Mouse (Mus musculus) midbrain, embryonic 14.5 days (tissue): ENCODE results near the gene Cfap126. TPM values are rescaled to one million over a fixed set of nuclear protein-coding genes. Genes with fewer than 3 reads are reported as not detected.

Experiments used
- ATAC-seq: fragments of 200-750 bp; cut with Nextera tagmentation; 2 replicates; pipeline ENCODE4 v1.8.0; 2017; ENCODE audit warnings: moderate number of reproducible peaks, moderate library complexity; ENCODE audit not compliant: low FRiP score, low TSS enrichment
- DNase-seq: peaks from one replicate; pipeline ENCODE4 v3.0.0-alpha.2; 2015
- H3K27ac ChIP-seq: fragments of 300-500 bp; sonication (generic); replicated peaks from 2 replicates; pipeline ENCODE4 v1.5.1; 2014; ENCODE audit warnings: mild to moderate bottlenecking, low read depth, low read length, moderate library complexity
- H3K27me3 ChIP-seq: fragments of 300-500 bp; sonication (generic); 2 replicates; pipeline ENCODE4 v1.6.1; 2014; ENCODE audit warnings: low read length, control low read depth, mixed read lengths; ENCODE audit not compliant: control insufficient read depth, insufficient read depth
- H3K36me3 ChIP-seq: fragments of 300-500 bp; sonication (generic); 2 replicates; pipeline ENCODE4 v1.6.1; 2014; ENCODE audit warnings: low read length, control low read depth; ENCODE audit not compliant: control insufficient read depth, insufficient read depth
- H3K4me1 ChIP-seq: fragments of 300-500 bp; sonication (generic); 2 replicates; pipeline ENCODE4 v1.6.1; 2014; ENCODE audit warnings: mild to moderate bottlenecking, antibody characterized with exemption, low read length, control low read depth; ENCODE audit not compliant: control insufficient read depth, insufficient read depth
- H3K4me2 ChIP-seq: fragments of 300-500 bp; sonication (generic); 2 replicates; pipeline ENCODE4 v1.6.1; 2014; ENCODE audit warnings: mild to moderate bottlenecking, low read length, moderate library complexity
- H3K4me3 ChIP-seq: fragments of 300-500 bp; sonication (generic); replicated peaks from 2 replicates; pipeline ENCODE4 v1.5.1; 2014; ENCODE audit warnings: low read depth, low read length
- H3K9ac ChIP-seq: fragments of 300-500 bp; sonication (generic); replicated peaks from 2 replicates; pipeline ENCODE4 v1.6.1; 2014; ENCODE audit warnings: mild to moderate bottlenecking, low read length, moderate library complexity
- H3K9me3 ChIP-seq: fragments of 300-500 bp; sonication (generic); 2 replicates; pipeline ENCODE4 v1.6.1; 2016; ENCODE audit warnings: low read length, control low read depth, mixed read lengths; ENCODE audit not compliant: control insufficient read depth
- WGBS: fragments of 180-500 bp; shearing (Covaris S2); extraction: QIAGEN DNeasy Blood & Tissue Kit; methylation state at CpG from one replicate; pipeline ENCODE4 v1.1.7; 2014; 5-methylcytosine and 5-hydroxymethylcytosine counted together
- polyA plus RNA-seq: library from polyadenylated mRNA; unstranded; fragments of >200 nt; fragmentation: Nextera tagmentation; extraction: Ambion mirVana; gene quantifications from 2 replicates; pipeline ENCODE4 v1.2.1, GENCODE M21; 2014

The Cfap126 gene
- polyA plus RNA-seq, 1 experiment from 2014 or later, result 4.2 TPM

DNA sequence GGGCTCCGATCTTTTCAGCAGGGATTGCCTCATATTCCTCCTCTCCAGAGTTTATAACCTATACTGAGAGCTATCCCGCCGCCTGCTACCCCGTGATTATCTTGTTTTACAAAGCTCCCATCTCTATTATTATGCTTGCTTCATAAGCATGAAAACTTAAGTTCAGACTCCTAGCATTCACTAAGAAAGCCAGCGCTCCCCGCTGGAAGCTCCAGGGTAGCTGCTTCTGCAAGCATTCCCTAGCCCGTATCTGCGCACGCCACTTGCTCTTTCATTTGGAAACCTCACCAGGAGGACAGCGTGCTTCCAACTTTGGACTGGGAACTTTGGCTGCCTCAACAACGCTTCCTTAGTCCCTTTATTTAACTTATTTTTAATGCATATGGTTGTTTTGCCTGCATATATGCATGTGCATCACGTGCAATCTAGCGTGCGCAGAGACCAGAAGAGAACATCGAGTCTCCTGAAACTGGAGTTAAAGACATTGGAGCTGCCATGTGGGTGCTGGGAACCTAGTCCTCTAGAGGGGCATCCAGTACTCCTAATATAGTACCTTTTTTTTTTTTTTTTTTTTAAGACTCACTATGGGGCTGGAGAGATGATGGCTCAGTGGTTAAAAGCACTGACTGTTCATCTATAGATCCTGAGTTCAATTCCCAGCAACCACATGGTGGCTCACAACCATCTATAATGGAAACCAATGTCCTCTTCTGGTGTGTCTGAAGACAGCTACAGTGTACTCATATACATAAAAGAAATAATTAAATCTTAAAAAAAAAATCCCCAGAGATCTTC, 1.7 kb upstream of the Cfap126 start:
- no peaks in the 10 kb centered on the region for H3K9me3 ChIP-seq
- no peaks in the 10 kb centered on the region for H3K36me3 ChIP-seq
- DNase-seq (peak; percentile 60), ATAC-seq (no peak)
- H3K4me1 ChIP-seq, result no peaks in the 10 kb centered on the region
- WGBS, result 2% methylated on average over 15 of the region's 15 CpGs
- H3K4me2 ChIP-seq, result peak overlapping the region; percentile 55
- no peaks in the 10 kb centered on the region for H3K27me3 ChIP-seq
- H3K27ac ChIP-seq, result no peak overlapping the region
- H3K9ac ChIP-seq, result peak overlapping the region; percentile 37; the same call in 1 of the 2 replicates
- H3K4me3 ChIP-seq, result peak overlapping the region; percentile 51

GRCm38 (mm10) chr1:171112986-171113385, 732 bp upstream of the Cfap126 start:
- WGBS, result 84% methylated on average over 4 of the region's 4 CpGs
- Histone ChIP-seq H3K36me3 (no peaks in the 10 kb centered on the region), H3K4me1 (no peaks in the 10 kb centered on the region), H3K27me3 (no peaks in the 10 kb centered on the region), H3K9me3 (no peaks in the 10 kb centered on the region), H3K4me2 (peak overlapping the region; percentile 77), H3K27ac (no peak overlapping the region), H3K4me3 (no peak overlapping the region), H3K9ac (no peak overlapping the region)
- ATAC-seq, result no peak
- DNase-seq, result no peak

DNA sequence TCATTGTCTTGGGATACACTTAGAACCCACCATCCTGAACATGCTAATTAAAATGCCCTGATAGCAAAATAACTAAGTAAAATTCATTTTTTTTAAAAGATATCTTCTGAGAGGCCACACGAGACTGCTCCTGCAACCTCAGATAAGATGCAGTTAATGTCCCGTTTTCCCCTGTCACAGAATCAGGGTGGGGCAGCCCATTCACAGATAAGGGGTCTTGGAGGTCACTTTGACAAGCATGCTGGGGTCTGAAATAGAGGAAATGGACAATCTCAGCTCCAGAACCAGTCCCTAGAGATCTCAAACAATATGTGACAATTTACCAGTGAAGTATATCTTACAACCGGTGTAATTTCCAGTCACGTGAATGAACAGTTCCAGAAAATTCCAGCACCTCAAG, 2.6 kb downstream of the Cfap126 start:
- Histone ChIP-seq H3K9ac (no peak overlapping the region), H3K4me1 (no peaks in the 10 kb centered on the region), H3K27ac (no peak overlapping the region), H3K4me3 (no peak overlapping the region), H3K27me3 (no peaks in the 10 kb centered on the region), H3K36me3 (no peaks in the 10 kb centered on the region), H3K4me2 (no peak overlapping the region), H3K9me3 (no peaks in the 10 kb centered on the region)
- ATAC-seq (no peak), DNase-seq (no peak)
- 77% methylated on average over 4 of the region's 4 CpGs for WGBS

DNA sequence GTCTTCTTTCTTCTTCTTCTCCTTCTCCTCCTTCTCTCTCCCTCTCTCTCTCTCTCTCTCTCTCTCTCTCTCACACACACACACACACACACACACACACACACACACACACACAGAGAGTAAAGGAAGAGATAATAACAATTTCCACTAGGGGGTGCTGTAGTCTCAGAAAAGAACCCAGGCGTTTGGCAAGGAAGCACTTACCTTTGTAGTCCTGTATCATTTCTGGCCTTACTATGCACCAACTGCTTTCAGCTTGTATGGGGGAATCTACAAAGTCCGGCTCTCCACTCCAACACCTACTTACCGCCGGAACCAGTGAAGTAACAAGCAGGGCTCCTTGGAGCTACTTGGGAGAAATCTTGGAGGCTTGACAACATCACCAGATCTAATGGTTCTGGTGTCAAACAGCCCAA, 4.6 kb downstream of the Cfap126 start:
- Histone ChIP-seq H3K27ac (no peak overlapping the region), H3K9me3 (no peaks in the 10 kb centered on the region), H3K4me2 (no peak overlapping the region), H3K4me3 (no peak overlapping the region), H3K9ac (no peak overlapping the region), H3K36me3 (no peaks in the 10 kb centered on the region), H3K4me1 (no peaks in the 10 kb centered on the region), H3K27me3 (no peaks in the 10 kb centered on the region)
- peak; percentile 91 for DNase-seq
- ATAC-seq, result peak; percentile 57; the same call in 1 of the 2 replicates
- 6% methylated on average over 4 of the region's 4 CpGs for WGBS

DNA sequence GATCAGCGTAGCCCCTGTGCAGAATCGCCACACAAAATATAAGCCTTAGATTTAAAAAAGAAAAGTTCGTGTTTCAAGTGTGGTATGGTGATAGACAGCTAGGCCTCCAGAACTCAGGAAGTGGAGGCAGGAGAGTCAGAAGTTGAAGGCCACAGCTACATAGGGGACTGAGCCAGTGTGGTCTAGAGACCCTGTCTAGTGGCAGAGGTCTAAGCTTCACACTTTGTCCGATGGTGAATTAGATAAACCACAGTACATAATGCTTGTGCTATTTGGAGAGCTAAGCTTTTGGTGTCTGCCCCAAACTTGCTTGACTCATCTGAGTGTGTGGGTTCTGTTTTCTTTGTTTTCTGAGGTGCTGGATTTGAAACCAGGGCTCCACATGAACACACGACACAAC, 5.3 kb downstream of the Cfap126 start:
- no peak for DNase-seq
- Histone ChIP-seq H3K27me3 (no peaks in the 10 kb centered on the region), H3K9me3 (no peaks in the 10 kb centered on the region), H3K4me1 (no peaks in the 10 kb centered on the region), H3K27ac (no peak overlapping the region), H3K4me2 (no peak overlapping the region), H3K4me3 (no peak overlapping the region), H3K36me3 (no peaks in the 10 kb centered on the region), H3K9ac (no peak overlapping the region)
- 88% methylated on average over 5 of the region's 5 CpGs for WGBS
- ATAC-seq, result no peak

DNA sequence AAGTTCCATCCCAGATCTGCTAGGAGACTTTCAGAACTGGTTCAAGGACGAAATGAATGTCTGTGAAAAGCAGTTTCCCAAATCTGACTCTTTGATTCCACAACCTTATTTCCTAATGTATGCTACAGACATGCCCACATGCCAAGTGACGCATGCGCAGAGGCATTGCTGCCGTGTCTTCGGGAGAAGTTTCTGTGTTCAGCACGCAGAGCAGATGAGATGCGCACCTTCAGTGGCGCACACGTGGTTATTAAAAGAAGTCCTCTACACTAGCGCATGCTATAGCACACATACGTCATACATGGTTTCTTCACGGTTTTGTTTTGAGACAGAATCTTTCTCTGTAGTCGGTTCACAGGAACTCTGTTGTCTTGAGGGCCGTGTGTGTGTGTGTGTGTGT, 5.7 kb downstream of the Cfap126 start:
- Histone ChIP-seq H3K9ac (no peak overlapping the region), H3K27ac (no peak overlapping the region), H3K27me3 (no peaks in the 10 kb centered on the region), H3K36me3 (no peaks in the 10 kb centered on the region), H3K4me3 (no peak overlapping the region), H3K4me1 (no peaks in the 10 kb centered on the region), H3K4me2 (no peak overlapping the region), H3K9me3 (no peaks in the 10 kb centered on the region)
- ATAC-seq, result no peak
- 89% methylated on average over 14 of the region's 14 CpGs for WGBS
- no peak for DNase-seq

GRCm38 (mm10) chr1:171120893-171121292, 7.2 kb downstream of the Cfap126 start:
- H3K9me3 ChIP-seq, result no peaks in the 10 kb centered on the region
- H3K4me3 ChIP-seq, result no peak overlapping the region
- H3K27ac ChIP-seq, result no peak overlapping the region
- H3K36me3 ChIP-seq, result no peaks in the 10 kb centered on the region
- H3K27me3 ChIP-seq, result no peaks in the 10 kb centered on the region
- no peak overlapping the region for H3K4me2 ChIP-seq
- ATAC-seq (no peak), DNase-seq (no peak)
- H3K9ac ChIP-seq, result no peak overlapping the region
- WGBS, result 70% methylated on average over 3 of the region's 3 CpGs
- no peaks in the 10 kb centered on the region for H3K4me1 ChIP-seq

GRCm38 (mm10) chr1:171121839-171122238, 8.1 kb downstream of the Cfap126 start:
- Histone ChIP-seq H3K4me2 (no peak overlapping the region), H3K9me3 (no peaks in the 10 kb centered on the region), H3K4me1 (no peaks in the 10 kb centered on the region), H3K27ac (no peak overlapping the region), H3K9ac (no peak overlapping the region), H3K4me3 (no peak overlapping the region), H3K27me3 (no peaks in the 10 kb centered on the region), H3K36me3 (0 out of 2 replicates have a peak, but pooled peaks cover 1% of the 10 kb centered on the region)
- 43% methylated on average over 5 of the region's 5 CpGs for WGBS
- ATAC-seq, result no peak
- DNase-seq, result no peak

DNA sequence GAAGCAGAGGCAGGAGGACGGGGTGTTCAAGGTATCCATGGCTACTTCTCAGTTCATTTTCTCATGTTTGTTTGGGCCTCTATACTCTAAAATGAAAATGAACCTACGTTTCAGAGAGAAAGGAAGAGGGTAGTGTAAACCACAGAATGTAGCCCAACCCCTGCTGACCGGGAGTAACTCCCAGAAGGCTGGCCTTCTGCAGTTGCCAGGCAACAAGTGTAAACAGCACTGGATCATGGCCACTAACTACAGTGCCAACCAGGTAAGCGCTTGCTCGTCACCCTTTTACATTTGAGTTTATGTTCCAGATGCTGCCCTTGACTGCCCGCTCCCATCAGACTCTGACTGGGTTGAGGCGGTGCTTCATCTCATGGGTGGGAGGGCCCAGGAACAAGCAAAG, 9.2 kb downstream of the Cfap126 start:
- no peaks in the 10 kb centered on the region for H3K4me1 ChIP-seq
- H3K4me2 ChIP-seq, result no peak overlapping the region
- H3K36me3 ChIP-seq, result peaks cover 10% of the 10 kb centered on the region
- H3K27me3 ChIP-seq, result no peaks in the 10 kb centered on the region
- H3K9me3 ChIP-seq, result no peaks in the 10 kb centered on the region
- no peak overlapping the region for H3K9ac ChIP-seq
- 47% methylated on average over 7 of the region's 7 CpGs for WGBS
- no peak for ATAC-seq
- DNase-seq, result no peak
- H3K27ac ChIP-seq, result no peak overlapping the region
- H3K4me3 ChIP-seq, result no peak overlapping the region
